Mouse (Mus musculus) heart, embryonic 15.5 days (tissue): ENCODE data around the gene Glp2r. TPM values are rescaled to one million over a fixed set of nuclear protein-coding genes. Genes with fewer than 3 reads are reported as not detected.

Experiments used
- ATAC-seq: fragments of 200-750 bp; cut with Nextera tagmentation; replicated peaks from 2 replicates; pipeline ENCODE4 v1.8.0; 2017; ENCODE audit warnings: low read depth, moderate TSS enrichment; ENCODE audit not compliant: insufficient number of reproducible peaks, insufficient read depth, low FRiP score
- H3K27ac ChIP-seq: fragments of 300-500 bp; sonication (generic); 2 replicates; pipeline ENCODE4 v1.5.1; 2015; ENCODE audit warnings: mild to moderate bottlenecking, inconsistent platforms
- H3K27me3 ChIP-seq: fragments of 300-500 bp; sonication (generic); 2 replicates; pipeline ENCODE4 v1.6.1; 2015; ENCODE audit warnings: inconsistent platforms
- H3K36me3 ChIP-seq: fragments of 300-500 bp; sonication (generic); 2 replicates; pipeline ENCODE4 v1.6.1; 2015; ENCODE audit warnings: mild to moderate bottlenecking, inconsistent platforms
- H3K4me1 ChIP-seq: fragments of 300-500 bp; sonication (generic); replicated peaks from 2 replicates; pipeline ENCODE4 v1.6.1; 2015; ENCODE audit warnings: inconsistent platforms
- H3K4me2 ChIP-seq: fragments of 300-500 bp; sonication (generic); 2 replicates; pipeline ENCODE4 v1.6.1; 2015; ENCODE audit warnings: inconsistent platforms, mild to moderate bottlenecking, moderate library complexity
- H3K4me3 ChIP-seq: fragments of 300-500 bp; sonication (generic); 2 replicates; pipeline ENCODE4 v1.5.1; 2015; ENCODE audit warnings: mild to moderate bottlenecking, inconsistent platforms
- H3K9ac ChIP-seq: fragments of 300-500 bp; sonication (generic); 2 replicates; pipeline ENCODE4 v1.6.1; 2015; ENCODE audit warnings: mild to moderate bottlenecking, inconsistent platforms
- H3K9me3 ChIP-seq: fragments of 300-500 bp; sonication (generic); replicated peaks from 2 replicates; pipeline ENCODE4 v1.6.1; 2016; ENCODE audit warnings: inconsistent platforms
- WGBS: fragments of 180-500 bp; shearing (Covaris S2); methylation state at CpG from one replicate; pipeline ENCODE4 v1.1.7; 2015; ENCODE audit warnings: mixed read lengths; 5-methylcytosine and 5-hydroxymethylcytosine counted together
- polyA plus RNA-seq: library from polyadenylated mRNA; unstranded; fragments of >200 nt; fragmentation: Nextera tagmentation; extraction: Ambion mirVana; gene quantifications from 2 replicates; pipeline ENCODE4 v1.2.1, GENCODE M21; 2015

Glp2r gene
- polyA plus RNA-seq, 1 experiment from 2014 or later: not detected

- Histone ChIP-seq H3K4me1 (peaks cover 9% of the 10 kb centered on the region), H3K27ac (no peak overlapping the region), H3K36me3 (no peaks in the 10 kb centered on the region), H3K9ac (no peak overlapping the region), H3K27me3 (no peaks in the 10 kb centered on the region), H3K4me3 (no peak overlapping the region), H3K4me2 (no peak overlapping the region), H3K9me3 (no peaks in the 10 kb centered on the region)
- whole genome bisulfite sequencing: 79% methylated on average over 8 of the region's 8 CpGs
- ATAC-seq: no peak
Measured at GRCm38 (mm10) chr11:67632906-67633305, 138.0 kb downstream of the Glp2r start.

- no peak overlapping the region for H3K4me3 ChIP-seq
- H3K27ac ChIP-seq: no peak overlapping the region
- WGBS: 44% methylated on average over 2 of the region's 2 CpGs
- H3K9ac ChIP-seq: no peak overlapping the region
- H3K4me2 ChIP-seq: no peak overlapping the region
- ATAC-seq: 0 out of 2 replicates have a peak, but pooled peaks have one; percentile 25
- H3K27me3 ChIP-seq: no peaks in the 10 kb centered on the region
- no peaks in the 10 kb centered on the region for H3K9me3 ChIP-seq
- peaks cover 7% of the 10 kb centered on the region for H3K4me1 ChIP-seq
- no peaks in the 10 kb centered on the region for H3K36me3 ChIP-seq
Measured at GRCm38 (mm10) chr11:67628522-67628921, 142.4 kb downstream of the Glp2r start.

- Histone ChIP-seq H3K4me2 (no peak overlapping the region), H3K9me3 (no peaks in the 10 kb centered on the region), H3K9ac (no peak overlapping the region), H3K4me1 (peaks cover 7% of the 10 kb centered on the region), H3K36me3 (no peaks in the 10 kb centered on the region), H3K4me3 (no peak overlapping the region), H3K27ac (no peak overlapping the region), H3K27me3 (no peaks in the 10 kb centered on the region)
- no peak for ATAC-seq
- WGBS: 87% methylated on average over 7 of the region's 7 CpGs
Measured at GRCm38 (mm10) chr11:67627179-67627578, 143.8 kb downstream of the Glp2r start.

GRCm38 (mm10) chr11:67622340-67622739 is 148.6 kb downstream of the Glp2r start:
- Histone ChIP-seq H3K9ac (no peak overlapping the region), H3K27ac (no peak overlapping the region), H3K4me3 (no peak overlapping the region), H3K4me1 (no peaks in the 10 kb centered on the region; the same call in 1 of the 2 replicates), H3K4me2 (no peak overlapping the region), H3K27me3 (no peaks in the 10 kb centered on the region), H3K36me3 (no peaks in the 10 kb centered on the region), H3K9me3 (no peaks in the 10 kb centered on the region)
- 78% methylated on average over 7 of the region's 7 CpGs for WGBS
- no peak for ATAC-seq

- no peak for ATAC-seq
- no peak overlapping the region for H3K4me3 ChIP-seq
- no peak overlapping the region for H3K9ac ChIP-seq
- WGBS: 78% methylated on average over 13 of the region's 13 CpGs
- no peaks in the 10 kb centered on the region for H3K27me3 ChIP-seq
- no peaks in the 10 kb centered on the region for H3K4me1 ChIP-seq
- H3K4me2 ChIP-seq: no peak overlapping the region
- no peaks in the 10 kb centered on the region for H3K9me3 ChIP-seq
- no peak overlapping the region for H3K27ac ChIP-seq
- H3K36me3 ChIP-seq: no peaks in the 10 kb centered on the region
Measured at GRCm38 (mm10) chr11:67616557-67617239, 154.3 kb downstream of the Glp2r start.

GRCm38 (mm10) chr11:67612158-67612839 is 158.7 kb downstream of the Glp2r start:
- no peak overlapping the region for H3K4me3 ChIP-seq
- no peak overlapping the region for H3K4me2 ChIP-seq
- no peaks in the 10 kb centered on the region for H3K9me3 ChIP-seq
- H3K27me3 ChIP-seq: no peaks in the 10 kb centered on the region
- H3K27ac ChIP-seq: no peak overlapping the region
- H3K4me1 ChIP-seq: no peaks in the 10 kb centered on the region
- ATAC-seq: no peak
- no peaks in the 10 kb centered on the region for H3K36me3 ChIP-seq
- 83% methylated on average over 9 of the region's 9 CpGs for WGBS
- no peak overlapping the region for H3K9ac ChIP-seq

Other genes with a start within 250 kb of the Glp2r start
- not detected in 2 replicates for gene Rcvrn, start 75.8 kb downstream of the Glp2r start, polyA plus RNA-seq
- gene Gsg1l2, start 3.5 kb upstream of the Glp2r start, polyA plus RNA-seq: not detected in 2 replicates
- 13.7 and 19.2 TPM in 2 replicates for gene Dhrs7c, start 27.0 kb upstream of the Glp2r start, polyA plus RNA-seq
- 0.86 and 0.95 TPM in 2 replicates for gene Usp43, start 151.0 kb upstream of the Glp2r start, polyA plus RNA-seq
- gene Cfap52, start 194.5 kb upstream of the Glp2r start, polyA plus RNA-seq: 0.28 and 0.42 TPM in 2 replicates
- gene Stx8, start 195.0 kb upstream of the Glp2r start, polyA plus RNA-seq: 45.4 and 61.7 TPM in 2 replicates